Mouse (Mus musculus) embryonic facial prominence, embryonic 13.5 days (tissue): ENCODE results near the gene Serpina1f. TPM values are rescaled to one million over a fixed set of nuclear protein-coding genes. Genes with fewer than 3 reads are reported as not detected.

ENCODE experiments used
- polyA plus RNA-seq: library from polyadenylated mRNA; unstranded; fragments of >200 nt; fragmentation: Nextera tagmentation; extraction: Ambion mirVana; gene quantifications from 2 replicates; pipeline ENCODE4 v1.2.1, GENCODE M21; 2015

The Serpina1f gene
- polyA plus RNA-seq, 1 experiment from 2014 or later, result not detected

Other genes with a start within 250 kb of the Serpina1f start
- gene Ifi27l2b, start 238.3 kb downstream of the Serpina1f start, polyA plus RNA-seq, result 0.48 TPM in 1 of 2 replicates, not detected in the other
- 2.8 and 2.9 TPM in 2 replicates for gene Ppp4r4, start 163.2 kb downstream of the Serpina1f start, polyA plus RNA-seq
- 0.10 and 0.47 TPM in 2 replicates for gene Serpina10, start 64.1 kb downstream of the Serpina1f start, polyA plus RNA-seq
- gene Serpina6, start 38.3 kb downstream of the Serpina1f start, polyA plus RNA-seq, result 13.0 TPM in 1 of 2 replicates, not detected in the other
- not detected in 2 replicates for gene Serpina16, start 19.4 kb downstream of the Serpina1f start, polyA plus RNA-seq
- gene Serpina1d, start 78.1 kb upstream of the Serpina1f start, polyA plus RNA-seq, result 2.8 TPM in 1 of 2 replicates, not detected in the other
- gene Serpina1b, start 134.8 kb upstream of the Serpina1f start, polyA plus RNA-seq, result 17.2 TPM in 1 of 2 replicates, not detected in the other
- 13.0 TPM in 1 of 2 replicates, not detected in the other for gene Serpina1a, start 168.0 kb upstream of the Serpina1f start, polyA plus RNA-seq
- gene Serpina1c, start 209.4 kb upstream of the Serpina1f start, polyA plus RNA-seq, result 6.9 TPM in 1 of 2 replicates, not detected in the other